Mouse (Mus musculus): ENCODE results near the gene Mtmr10. TPM values are rescaled to one million over a fixed set of nuclear protein-coding genes. Genes with fewer than 3 reads are reported as not detected.

The Mtmr10 gene
- total and polyA plus RNA-seq, 3 experiments: 3.7 to 15.4 (median 14.8) TPM

GRCm38 (mm10) chr7:64278526-64278925 is 8.9 kb upstream of the Mtmr10 start:
- TF ChIP-seq EP300 (IDR thresholded peaks at IDR 0.05; ENCODE audit: insufficient read depth, low read depth, low read length) (no peak), POLR2A (IDR thresholded peaks at IDR 0.05; ENCODE audit: insufficient read depth, low read depth, low read length) (no peak), CTCF (IDR thresholded peaks at IDR 0.05) (no peak)
- H3K36me3 ChIP-seq (ENCODE audit: control insufficient read depth, insufficient read depth, low read length): no peaks in the 10 kb centered on the region
- no peak for DNase-seq
- WGBS: 85% methylated on average over 1 of the region's 1 CpGs
- H3K27me3 ChIP-seq (ENCODE audit: control insufficient read depth, insufficient read depth, low read length): no peaks in the 10 kb centered on the region
- intact Hi-C loops (cut with DNase I): no loop called here
- H3K4me1 ChIP-seq (ENCODE audit: control insufficient read depth, insufficient read depth, low read length): no peaks in the 10 kb centered on the region
- H3K9ac ChIP-seq (ENCODE audit: low read depth, low read length): no peak overlapping the region
- no peak overlapping the region for H3K4me3 ChIP-seq
- H3K27ac ChIP-seq: no peak overlapping the region
- H3K79me2 ChIP-seq (replicated peaks; ENCODE audit: control insufficient read depth, insufficient read depth, low read length): no peaks in the 10 kb centered on the region

GRCm38 (mm10) chr7:64279548-64279947 is 7.9 kb upstream of the Mtmr10 start:
- H3K27me3 ChIP-seq (ENCODE audit: control insufficient read depth, insufficient read depth, low read length): no peaks in the 10 kb centered on the region
- no peak overlapping the region for H3K4me3 ChIP-seq
- no peaks in the 10 kb centered on the region for H3K4me1 ChIP-seq (ENCODE audit: control insufficient read depth, insufficient read depth, low read length)
- no peak overlapping the region for H3K9ac ChIP-seq (ENCODE audit: low read depth, low read length)
- WGBS: 68% methylated on average over 3 of the region's 3 CpGs
- DNase-seq: peak in 1 of 2 experiments; percentile 53
- TF ChIP-seq CTCF (IDR thresholded peaks at IDR 0.05) (no peak), POLR2A (IDR thresholded peaks at IDR 0.05; ENCODE audit: insufficient read depth, low read depth, low read length) (no peak)
- H3K27ac ChIP-seq: no peak overlapping the region
- no peaks in the 10 kb centered on the region for H3K36me3 ChIP-seq (ENCODE audit: control insufficient read depth, insufficient read depth, low read length)
- intact Hi-C loops (cut with DNase I): no loop called here
- no peaks in the 10 kb centered on the region for H3K79me2 ChIP-seq (replicated peaks; ENCODE audit: control insufficient read depth, insufficient read depth, low read length)

DNA sequence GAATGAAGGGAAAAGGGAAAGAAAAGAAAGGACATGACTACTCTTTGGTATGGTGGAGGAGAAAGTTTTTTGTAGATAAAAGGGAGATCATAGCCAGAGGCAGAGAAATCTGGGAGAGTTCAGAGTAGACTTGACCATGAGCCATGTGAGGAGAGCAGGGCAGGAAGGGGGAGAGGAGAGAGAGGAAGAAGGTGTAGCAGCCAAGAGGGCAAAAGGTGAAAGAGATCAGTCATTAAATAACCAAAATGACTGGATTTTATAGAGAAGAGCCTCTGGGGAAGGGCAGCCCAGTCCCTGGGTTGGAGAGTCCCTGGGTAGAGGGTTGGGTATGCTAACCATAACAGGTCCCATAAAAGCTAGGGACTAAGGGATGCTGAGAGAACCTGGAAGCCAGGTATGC is 887 bp upstream of the Mtmr10 start:
- intact Hi-C loops (cut with DNase I): loop anchor here (2.0 to 10.0 kb wide), 4 partner anchors 106 to 432 kb away; partner anchors contain the start of genes Klf13, Mcee and Mphosph10
- no peak overlapping the region for H3K9ac ChIP-seq (ENCODE audit: low read depth, low read length)
- H3K27me3 ChIP-seq (ENCODE audit: control insufficient read depth, insufficient read depth, low read length): no peaks in the 10 kb centered on the region
- no peaks in the 10 kb centered on the region for H3K36me3 ChIP-seq (ENCODE audit: control insufficient read depth, insufficient read depth, low read length)
- H3K27ac ChIP-seq: no peak overlapping the region
- no peaks in the 10 kb centered on the region for H3K79me2 ChIP-seq (replicated peaks; ENCODE audit: control insufficient read depth, insufficient read depth, low read length)
- no peak for DNase-seq
- TF ChIP-seq EP300 (IDR thresholded peaks at IDR 0.05; ENCODE audit: insufficient read depth, low read depth, low read length) (no peak), CTCF (IDR thresholded peaks at IDR 0.05) (no peak), POLR2A (IDR thresholded peaks at IDR 0.05; ENCODE audit: insufficient read depth, low read depth, low read length) (no peak)
- H3K4me3 ChIP-seq: no peak overlapping the region
- peaks cover 3% of the 10 kb centered on the region for H3K4me1 ChIP-seq (ENCODE audit: control insufficient read depth, insufficient read depth, low read length)

GRCm38 (mm10) chr7:64289416-64289815 is 2.0 kb downstream of the Mtmr10 start:
- Histone ChIP-seq H3K27me3 (ENCODE audit: control insufficient read depth, insufficient read depth, low read length) (no peaks in the 10 kb centered on the region), H3K79me2 (replicated peaks; ENCODE audit: control insufficient read depth, insufficient read depth, low read length) (peaks cover 1% of the 10 kb centered on the region; the same call in 1 of the 2 replicates), H3K4me1 (ENCODE audit: control insufficient read depth, insufficient read depth, low read length) (peaks cover 8% of the 10 kb centered on the region), H3K9ac (ENCODE audit: low read depth, low read length) (no peak overlapping the region), H3K36me3 (ENCODE audit: control insufficient read depth, insufficient read depth, low read length) (no peaks in the 10 kb centered on the region), H3K27ac (no peak overlapping the region), H3K4me3 (no peak overlapping the region)
- WGBS: 96% methylated on average over 7 of the region's 7 CpGs
- DNase-seq: no peak
- intact Hi-C loops (cut with DNase I): loop anchor here (5.0 to 10.0 kb wide), 2 partner anchors 352 to 435 kb away; partner anchors contain the start of gene Klf13
- TF ChIP-seq CTCF (IDR thresholded peaks at IDR 0.05) (no peak), POLR2A (IDR thresholded peaks at IDR 0.05; ENCODE audit: insufficient read depth, low read depth, low read length) (no peak), EP300 (IDR thresholded peaks at IDR 0.05; ENCODE audit: insufficient read depth, low read depth, low read length) (no peak)

DNA sequence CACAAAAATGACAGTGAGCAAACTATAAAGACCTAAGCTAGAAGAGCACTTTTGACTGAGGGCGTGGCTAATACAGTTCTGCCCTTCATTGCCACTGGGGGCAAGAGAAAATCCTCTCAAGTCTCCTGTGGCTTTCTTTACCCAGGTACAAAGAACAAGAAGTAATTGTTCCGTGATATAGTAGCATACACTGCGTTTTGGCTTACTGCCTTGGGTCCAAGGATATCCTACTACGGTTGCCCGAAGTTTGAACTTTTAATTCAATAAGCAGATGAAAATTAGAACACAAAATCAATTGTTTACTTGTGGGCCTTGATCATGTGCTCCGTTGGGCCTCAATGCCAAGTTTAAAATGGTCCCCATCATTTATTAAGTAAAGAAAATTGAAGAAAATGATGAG is 3.0 kb downstream of the Mtmr10 start:
- Histone ChIP-seq H3K36me3 (ENCODE audit: control insufficient read depth, insufficient read depth, low read length) (no peaks in the 10 kb centered on the region), H3K9ac (ENCODE audit: low read depth, low read length) (no peak overlapping the region), H3K27me3 (ENCODE audit: control insufficient read depth, insufficient read depth, low read length) (no peaks in the 10 kb centered on the region), H3K4me3 (no peak overlapping the region; the same call in 1 of the 2 replicates), H3K27ac (peak overlapping the region; percentile 18), H3K79me2 (replicated peaks; ENCODE audit: control insufficient read depth, insufficient read depth, low read length) (peaks cover 2% of the 10 kb centered on the region), H3K4me1 (ENCODE audit: control insufficient read depth, insufficient read depth, low read length) (peaks cover 8% of the 10 kb centered on the region)
- WGBS: 71% methylated on average over 6 of the region's 6 CpGs
- DNase-seq: no peak
- TF ChIP-seq CTCF (IDR thresholded peaks at IDR 0.05): peak; percentile 26
- no peak for TF ChIP-seq POLR2A (IDR thresholded peaks at IDR 0.05; ENCODE audit: insufficient read depth, low read depth, low read length)
- intact Hi-C loops (cut with DNase I): loop anchor here (2.0 kb wide), 1 partner anchor 36 kb away; no protein-coding TSS in a partner anchor

GRCm38 (mm10) chr7:64291722-64292121 is 4.3 kb downstream of the Mtmr10 start:
- 95% methylated on average over 10 of the region's 10 CpGs for WGBS
- no peaks in the 10 kb centered on the region for H3K27me3 ChIP-seq (ENCODE audit: control insufficient read depth, insufficient read depth, low read length)
- TF ChIP-seq EP300 (IDR thresholded peaks at IDR 0.05; ENCODE audit: insufficient read depth, low read depth, low read length): no peak
- no peak for TF ChIP-seq POLR2A (IDR thresholded peaks at IDR 0.05; ENCODE audit: insufficient read depth, low read depth, low read length)
- TF ChIP-seq CTCF (IDR thresholded peaks at IDR 0.05): no peak
- no peak overlapping the region for H3K4me3 ChIP-seq
- H3K4me1 ChIP-seq (ENCODE audit: control insufficient read depth, insufficient read depth, low read length): peaks cover 8% of the 10 kb centered on the region
- peaks cover 3% of the 10 kb centered on the region for H3K79me2 ChIP-seq (replicated peaks; ENCODE audit: control insufficient read depth, insufficient read depth, low read length)
- no peak overlapping the region for H3K9ac ChIP-seq (ENCODE audit: low read depth, low read length)
- H3K27ac ChIP-seq: no peak overlapping the region
- intact Hi-C loops (cut with DNase I): loop anchor here (2.0 kb wide), 1 partner anchor 35 kb away; no protein-coding TSS in a partner anchor
- DNase-seq: no peak
- peaks cover 2% of the 10 kb centered on the region; the same call in 1 of the 2 replicates for H3K36me3 ChIP-seq (ENCODE audit: control insufficient read depth, insufficient read depth, low read length)
